9 mouse cellular contexts compared by ENCODE assay signal in genomic region chr7:101908367-101908766, GRCm38 (mm10). TPM values are rescaled to one million over a fixed set of nuclear protein-coding genes. Genes with fewer than 3 reads are reported as not detected.
DNase-seq lines count a peak whose midpoint lies in the region; ATAC-seq and TF ChIP-seq lines count a peak whose summit lies in the region.
"Had no signal": no experiment of that assay in that cellular context is flagged by ENCODE, and none has a peak within 500 bp of the region (broad histone marks: within the 10 kb centered on the region; RNA-seq: fewer than 3 reads in every experiment).

No protein-coding gene starts in this region.

- H3K27ac ChIP-seq in kidney, adult 2 months (ENCODE audit: insufficient read depth, low read depth, low read length) = peak overlapping the region; percentile 11; the same call in 1 of the 2 replicates
- peak overlapping the region; percentile 96 for H3K27ac ChIP-seq in bone marrow macrophage, adult 2 months (ENCODE audit: insufficient read depth, low read depth, low read length)
- H3K27ac ChIP-seq in intestine, embryonic 14.5 days (ENCODE audit: low read depth) = no peak overlapping the region
- no peak overlapping the region for H3K27ac ChIP-seq in thymus, adult 2 months (ENCODE audit: control insufficient read depth, insufficient read depth, low read length)

- TF ChIP-seq POLR2A in kidney, adult 2 months (IDR thresholded peaks at IDR 0.05; ENCODE audit: low read depth, low read length) = no peak
- TF ChIP-seq POLR2A in bone marrow macrophage, adult 2 months (IDR thresholded peaks at IDR 0.05; ENCODE audit: borderline replicate concordance, low read depth, low read length) = no peak
- no peak for TF ChIP-seq POLR2A in thymus, adult 2 months (IDR thresholded peaks at IDR 0.05; ENCODE audit: control insufficient read depth, extremely low read depth, insufficient read depth, low read length, poor library complexity)

- H3K27me3 ChIP-seq in kidney, adult 2 months (replicated peaks; ENCODE audit: control insufficient read depth, insufficient read depth, low read length) = no peaks in the 10 kb centered on the region
- no peaks in the 10 kb centered on the region for H3K27me3 ChIP-seq in intestine, embryonic 14.5 days (replicated peaks; ENCODE audit: control insufficient read depth, insufficient read depth, low read length)
- H3K27me3 ChIP-seq in thymus, adult 2 months (ENCODE audit: control insufficient read depth, insufficient read depth, low read length) = no peaks in the 10 kb centered on the region

- H3K9ac ChIP-seq in intestine, embryonic 14.5 days (ENCODE audit: low read length) = 0 out of 2 replicates have a peak overlapping the region, but pooled peaks have one; percentile 1

- no peak for TF ChIP-seq CTCF in kidney, adult 2 months (conservative IDR thresholded peaks at IDR 0.05; ENCODE audit: insufficient read depth, insufficient read length, low read depth, low read length)
- no peak for TF ChIP-seq CTCF in bone marrow macrophage, adult 2 months (IDR thresholded peaks at IDR 0.05; ENCODE audit: low read depth, low read length)
- no peak for TF ChIP-seq CTCF in thymus, adult 2 months (IDR thresholded peaks at IDR 0.05; ENCODE audit: borderline replicate concordance, control insufficient read depth, extremely low read depth, insufficient read depth, low read length, poor library complexity)

- no peak for ATAC-seq in intestine, embryonic 14.5 days (replicated peaks; ENCODE audit: low FRiP score, low TSS enrichment, low read depth)

- peak; percentile 54 for DNase-seq in kidney, adult 2 months
- no peak for DNase-seq in kidney, adult 11 months
- DNase-seq in intestine, embryonic 14.5 days (ENCODE audit: low spot score) = no peak
- peak; percentile 27 for DNase-seq in lung, postnatal 14 days
- no peak for DNase-seq in left cerebral cortex, adult 18-20 months (ENCODE audit: low spot score in 2 of 2)
- DNase-seq in thymus, adult 2 months = no peak
- DNase-seq in layer of hippocampus, adult 8-10 months (ENCODE audit: low spot score in 2 of 2) = no peak

- peaks cover 17% of the 10 kb centered on the region for H3K4me1 ChIP-seq in kidney, adult 2 months (ENCODE audit: control insufficient read depth, insufficient read depth, low read length)
- peaks cover 24% of the 10 kb centered on the region for H3K4me1 ChIP-seq in bone marrow macrophage, adult 2 months (ENCODE audit: control insufficient read depth, insufficient read depth, low read length)
- peaks cover 21% of the 10 kb centered on the region for H3K4me1 ChIP-seq in intestine, embryonic 14.5 days (replicated peaks; ENCODE audit: control insufficient read depth, insufficient read depth, low read length)
- peaks cover 6% of the 10 kb centered on the region for H3K4me1 ChIP-seq in thymus, adult 2 months (replicated peaks; ENCODE audit: control insufficient read depth, insufficient read depth, low read length)

- H3K4me3 ChIP-seq in kidney, adult 2 months (ENCODE audit: insufficient read depth, low read depth, low read length) = no peak overlapping the region
- peak overlapping the region; percentile 65 for H3K4me3 ChIP-seq in bone marrow macrophage, adult 2 months (ENCODE audit: insufficient read depth, low read length)
- no peak overlapping the region for H3K4me3 ChIP-seq in intestine, embryonic 14.5 days (ENCODE audit: low read depth, low read length)
- no peak overlapping the region for H3K4me3 ChIP-seq in thymus, adult 2 months (ENCODE audit: control insufficient read depth, insufficient read depth, low read length)

- no peaks in the 10 kb centered on the region for H3K9me3 ChIP-seq in intestine, embryonic 14.5 days (ENCODE audit: control insufficient read depth, low read length)

- H3K4me2 ChIP-seq in intestine, embryonic 14.5 days (ENCODE audit: low read length) = no peak overlapping the region

- 39% methylated on average over 4 of the region's 4 CpGs for WGBS in kidney, adult 2 months
- WGBS in intestine, embryonic 14.5 days = 82% methylated on average over 4 of the region's 4 CpGs
- WGBS in thymus, adult 2 months = 52% methylated on average over 4 of the region's 4 CpGs

- peaks cover 4% of the 10 kb centered on the region; the same call in 1 of the 2 replicates for H3K36me3 ChIP-seq in kidney, adult 2 months (ENCODE audit: control insufficient read depth, insufficient read depth, low read length)
- H3K36me3 ChIP-seq in intestine, embryonic 14.5 days (ENCODE audit: control insufficient read depth, insufficient read depth, low read length) = peaks cover 41% of the 10 kb centered on the region
- H3K36me3 ChIP-seq in thymus, adult 2 months (ENCODE audit: control insufficient read depth, insufficient read depth, low read length) = peaks cover 21% of the 10 kb centered on the region

RNA-seq across cellular contexts. Expression of gene Tomt, which starts 2.2 kb away (rescaled TPM):
- 0.09 and 0.14 TPM in 2 replicates for polyA plus RNA-seq in kidney, adult 2 months (2012; rRNA removed)
- polyA plus RNA-seq in bone marrow macrophage, adult 2 months (2012; ENCODE audit: insufficient read depth, insufficient read length, missing spikeins) = 0.29 TPM in 1 of 2 replicates, not detected in the other
- polyA plus RNA-seq in intestine, embryonic 14.5 days (2014; fragmentation: Nextera tagmentation; extraction: Ambion mirVana) = 0.44 and 0.97 TPM in 2 replicates
- total RNA-seq in left cerebral cortex, adult 18-20 months (2021) = not detected
- 0.08 and 0.20 TPM in 2 replicates for polyA plus RNA-seq in thymus, adult 2 months (2012; rRNA removed)
- total RNA-seq in layer of hippocampus, adult 8-10 months (2022) = under 1 TPM in 1 of 4 experiments, not detected in 3; 0.35 TPM
- polyA plus RNA-seq: heart, embryonic 16.5 days had no signal

RNA-seq across cellular contexts. Expression of gene Lamtor1, which starts 2.7 kb away (rescaled TPM):
- polyA plus RNA-seq in kidney, adult 2 months (2012; rRNA removed) = 255 and 267 TPM in 2 replicates
- 205 and 219 TPM in 2 replicates for polyA plus RNA-seq in bone marrow macrophage, adult 2 months (2012; ENCODE audit: insufficient read depth, insufficient read length, missing spikeins)
- polyA plus RNA-seq in intestine, embryonic 14.5 days (2014; fragmentation: Nextera tagmentation; extraction: Ambion mirVana) = 153 and 167 TPM in 2 replicates
- total RNA-seq in left cerebral cortex, adult 18-20 months (2021) = 10 to 100 TPM; 82.6 to 87.9 TPM
- 235 and 239 TPM in 2 replicates for polyA plus RNA-seq in thymus, adult 2 months (2012; rRNA removed)
- total RNA-seq in layer of hippocampus, adult 8-10 months (2022) = 10 to 100 TPM; 77.5 to 94.3 (median 89.8) TPM

RNA-seq across cellular contexts. Expression of gene Lrrc51, which starts 25.3 kb away (rescaled TPM):
- polyA plus RNA-seq in kidney, adult 2 months (2012; rRNA removed) = 19.6 and 21.6 TPM in 2 replicates
- 3.2 and 3.5 TPM in 2 replicates for polyA plus RNA-seq in bone marrow macrophage, adult 2 months (2012; ENCODE audit: insufficient read depth, insufficient read length, missing spikeins)
- 6.8 and 10.1 TPM in 2 replicates for polyA plus RNA-seq in intestine, embryonic 14.5 days (2014; fragmentation: Nextera tagmentation; extraction: Ambion mirVana)
- total RNA-seq in left cerebral cortex, adult 18-20 months (2021) = 1 to 10 TPM; 5.4 to 5.5 TPM
- 4.0 and 6.2 TPM in 2 replicates for polyA plus RNA-seq in thymus, adult 2 months (2012; rRNA removed)
- 1 to 10 TPM; 5.8 to 7.9 (median 6.1) TPM for total RNA-seq in layer of hippocampus, adult 8-10 months (2022)

RNA-seq across cellular contexts. Expression of gene Numa1, which starts 25.5 kb away (rescaled TPM):
- polyA plus RNA-seq in kidney, adult 2 months (2012; rRNA removed) = 71.8 and 77.5 TPM in 2 replicates
- 130 and 145 TPM in 2 replicates for polyA plus RNA-seq in bone marrow macrophage, adult 2 months (2012; ENCODE audit: insufficient read depth, insufficient read length, missing spikeins)
- polyA plus RNA-seq in intestine, embryonic 14.5 days (2014; fragmentation: Nextera tagmentation; extraction: Ambion mirVana) = 99.6 and 101 TPM in 2 replicates
- 100 to 1,000 TPM in 1 of 2 experiments, 10 to 100 TPM in 1; 93.8 to 106 TPM for total RNA-seq in left cerebral cortex, adult 18-20 months (2021)
- 166 and 186 TPM in 2 replicates for polyA plus RNA-seq in thymus, adult 2 months (2012; rRNA removed)
- 100 to 1,000 TPM in 3 of 4 experiments, 10 to 100 TPM in 1; 99.7 to 129 (median 117) TPM for total RNA-seq in layer of hippocampus, adult 8-10 months (2022)

RNA-seq across cellular contexts. Expression of gene Folr1, which starts 37.8 kb away (rescaled TPM):
- polyA plus RNA-seq in kidney, adult 2 months (2012; rRNA removed) = 942 and 1,044 TPM in 2 replicates
- 1.6 and 1.7 TPM in 2 replicates for polyA plus RNA-seq in bone marrow macrophage, adult 2 months (2012; ENCODE audit: insufficient read depth, insufficient read length, missing spikeins)
- 76.1 and 79.2 TPM in 2 replicates for polyA plus RNA-seq in intestine, embryonic 14.5 days (2014; fragmentation: Nextera tagmentation; extraction: Ambion mirVana)
- not detected for total RNA-seq in left cerebral cortex, adult 18-20 months (2021)
- 0.70 and 0.86 TPM in 2 replicates for polyA plus RNA-seq in thymus, adult 2 months (2012; rRNA removed)
- 1 to 10 TPM in 3 of 4 experiments, under 1 TPM in 1; 0.51 to 3.2 (median 1.3) TPM for total RNA-seq in layer of hippocampus, adult 8-10 months (2022)

Comparison
In these comparisons a context has a peak if more than half of its experiments do, and no peak if none do; other contexts are left out.
1. DNase-seq: peak in kidney, adult 2 months (single experiment) and lung, postnatal 14 days (single experiment); none in kidney, adult 11 months (single experiment), intestine, embryonic 14.5 days (single experiment), left cerebral cortex, adult 18-20 months (0 of 2), thymus, adult 2 months (single experiment) and layer of hippocampus, adult 8-10 months (0 of 2).
2. H3K27ac ChIP-seq: peak in kidney, adult 2 months (single experiment) and bone marrow macrophage, adult 2 months (single experiment); none in intestine, embryonic 14.5 days (single experiment) and thymus, adult 2 months (single experiment).